Mouse (Mus musculus): ENCODE data around the gene Stat2. TPM values are rescaled to one million over a fixed set of nuclear protein-coding genes. Genes with fewer than 3 reads are reported as not detected.

Stat2 gene
- polyA plus RNA-seq, 1 experiment = 8.1 TPM

GRCm38 (mm10) chr10:128297221-128297620, 26.9 kb downstream of the Stat2 start:
- Histone ChIP-seq H3K4me3 (replicated peaks) (no peak overlapping the region), H3K36me3 (replicated peaks; ENCODE audit: low read length) (peaks cover 15% of the 10 kb centered on the region), H3K9me3 (no peaks in the 10 kb centered on the region), H3K4me1 (peaks cover 31% of the 10 kb centered on the region), H3K27me3 (replicated peaks) (no peaks in the 10 kb centered on the region)
- no peak for TF ChIP-seq FLI1 (IDR thresholded peaks at IDR 0.05; ENCODE audit: low read length)
- no peak for TF ChIP-seq GATA1 (IDR thresholded peaks at IDR 0.05; ENCODE audit: borderline replicate concordance, low read length)

- TF ChIP-seq FLI1 (IDR thresholded peaks at IDR 0.05; ENCODE audit: low read length) (no peak), GATA1 (IDR thresholded peaks at IDR 0.05; ENCODE audit: borderline replicate concordance, low read length) (no peak)
Measured at GRCm38 (mm10) chr10:128297622-128298021, 27.3 kb downstream of the Stat2 start.

GRCm38 (mm10) chr10:128298243-128298642, 27.9 kb downstream of the Stat2 start:
- Histone ChIP-seq H3K4me3 (replicated peaks) (no peak overlapping the region), H3K4me1 (peaks cover 27% of the 10 kb centered on the region), H3K36me3 (replicated peaks; ENCODE audit: low read length) (peaks cover 5% of the 10 kb centered on the region), H3K27me3 (replicated peaks) (no peaks in the 10 kb centered on the region), H3K9me3 (no peaks in the 10 kb centered on the region)
- TF ChIP-seq GATA1 (IDR thresholded peaks at IDR 0.05; ENCODE audit: borderline replicate concordance, low read length) (no peak), FLI1 (IDR thresholded peaks at IDR 0.05; ENCODE audit: low read length) (no peak)

More at GRCm38 (mm10) chr10:128297622-128298021, 27.3 kb downstream of the Stat2 start:
- H3K4me3 ChIP-seq (replicated peaks) = no peak overlapping the region
- H3K9me3 ChIP-seq = no peaks in the 10 kb centered on the region
- no peaks in the 10 kb centered on the region for H3K27me3 ChIP-seq (replicated peaks)
- peaks cover 11% of the 10 kb centered on the region for H3K36me3 ChIP-seq (replicated peaks; ENCODE audit: low read length)
- H3K4me1 ChIP-seq = peaks cover 31% of the 10 kb centered on the region

- Histone ChIP-seq H3K27me3 (replicated peaks) (no peaks in the 10 kb centered on the region), H3K36me3 (replicated peaks; ENCODE audit: low read length) (no peaks in the 10 kb centered on the region), H3K9me3 (no peaks in the 10 kb centered on the region), H3K4me1 (peaks cover 30% of the 10 kb centered on the region), H3K4me3 (replicated peaks) (no peak within 1 kb of the TSS)
- TF ChIP-seq FLI1 (IDR thresholded peaks at IDR 0.05; ENCODE audit: low read length) (no peak), GATA1 (IDR thresholded peaks at IDR 0.05; ENCODE audit: borderline replicate concordance, low read length) (no peak)
Measured at GRCm38 (mm10) chr10:128298702-128299171, 28.4 kb downstream of the Stat2 start, which contains the start of gene Il23a. TSS of gene Il23a (minus strand) at chr10:128298752.

GRCm38 (mm10) chr10:128302357-128302756, 32.0 kb downstream of the Stat2 start:
- no peaks in the 10 kb centered on the region for H3K9me3 ChIP-seq
- H3K4me1 ChIP-seq = peaks cover 49% of the 10 kb centered on the region
- H3K4me3 ChIP-seq (replicated peaks) = peak overlapping the region; percentile 93
- no peaks in the 10 kb centered on the region for H3K27me3 ChIP-seq (replicated peaks)
- no peak for TF ChIP-seq GATA1 (IDR thresholded peaks at IDR 0.05; ENCODE audit: borderline replicate concordance, low read length)
- TF ChIP-seq FLI1 (IDR thresholded peaks at IDR 0.05; ENCODE audit: low read length) = no peak
- peaks cover 21% of the 10 kb centered on the region for H3K36me3 ChIP-seq (replicated peaks; ENCODE audit: low read length)

GRCm38 (mm10) chr10:128302785-128303125, 32.4 kb downstream of the Stat2 start:
- peaks cover 21% of the 10 kb centered on the region for H3K36me3 ChIP-seq (replicated peaks; ENCODE audit: low read length)
- no peaks in the 10 kb centered on the region for H3K27me3 ChIP-seq (replicated peaks)
- H3K4me1 ChIP-seq = peaks cover 47% of the 10 kb centered on the region
- H3K4me3 ChIP-seq (replicated peaks) = peak overlapping the region; percentile 93
- H3K9me3 ChIP-seq = no peaks in the 10 kb centered on the region
- no peak for TF ChIP-seq GATA1 (IDR thresholded peaks at IDR 0.05; ENCODE audit: borderline replicate concordance, low read length)
- TF ChIP-seq FLI1 (IDR thresholded peaks at IDR 0.05; ENCODE audit: low read length) = no peak

- Histone ChIP-seq H3K36me3 (replicated peaks; ENCODE audit: low read length) (peaks cover 27% of the 10 kb centered on the region), H3K4me1 (peaks cover 43% of the 10 kb centered on the region), H3K4me3 (replicated peaks) (peak within 1 kb of the TSS; percentile 93), H3K27me3 (replicated peaks) (no peaks in the 10 kb centered on the region), H3K9me3 (no peaks in the 10 kb centered on the region)
- TF ChIP-seq FLI1 (IDR thresholded peaks at IDR 0.05; ENCODE audit: low read length) = no peak
- TF ChIP-seq GATA1 (IDR thresholded peaks at IDR 0.05; ENCODE audit: borderline replicate concordance, low read length) = no peak
Measured at GRCm38 (mm10) chr10:128303126-128304021, 33.0 kb downstream of the Stat2 start, which contains the start of gene Pan2. TSS of gene Pan2 (plus strand) at chr10:128303335.

- Histone ChIP-seq H3K36me3 (replicated peaks; ENCODE audit: low read length) (peaks cover 89% of the 10 kb centered on the region), H3K4me3 (replicated peaks) (no peak overlapping the region), H3K27me3 (replicated peaks) (no peaks in the 10 kb centered on the region), H3K4me1 (peaks cover 26% of the 10 kb centered on the region), H3K9me3 (no peaks in the 10 kb centered on the region)
- TF ChIP-seq GATA1 (IDR thresholded peaks at IDR 0.05; ENCODE audit: borderline replicate concordance, low read length) = no peak
- TF ChIP-seq FLI1 (IDR thresholded peaks at IDR 0.05; ENCODE audit: low read length) = no peak
Measured at GRCm38 (mm10) chr10:128309654-128310053, 39.3 kb downstream of the Stat2 start.

GRCm38 (mm10) chr10:128310177-128310576, 39.8 kb downstream of the Stat2 start:
- Histone ChIP-seq H3K4me1 (peaks cover 22% of the 10 kb centered on the region), H3K9me3 (no peaks in the 10 kb centered on the region), H3K27me3 (replicated peaks) (no peaks in the 10 kb centered on the region), H3K4me3 (replicated peaks) (no peak overlapping the region), H3K36me3 (replicated peaks; ENCODE audit: low read length) (peaks cover 92% of the 10 kb centered on the region)
- TF ChIP-seq GATA1 (IDR thresholded peaks at IDR 0.05; ENCODE audit: borderline replicate concordance, low read length) = no peak

- peaks cover 92% of the 10 kb centered on the region for H3K36me3 ChIP-seq (replicated peaks; ENCODE audit: low read length)
- TF ChIP-seq GATA1 (IDR thresholded peaks at IDR 0.05; ENCODE audit: borderline replicate concordance, low read length) = no peak
- TF ChIP-seq FLI1 (IDR thresholded peaks at IDR 0.05; ENCODE audit: low read length) = no peak
- H3K4me3 ChIP-seq (replicated peaks) = no peak overlapping the region
Measured at GRCm38 (mm10) chr10:128310902-128311301, 40.5 kb downstream of the Stat2 start.

More at GRCm38 (mm10) chr10:128310902-128311301, 40.5 kb downstream of the Stat2 start:
- H3K4me1 ChIP-seq = peaks cover 22% of the 10 kb centered on the region
- no peaks in the 10 kb centered on the region for H3K27me3 ChIP-seq (replicated peaks)
- H3K9me3 ChIP-seq = no peaks in the 10 kb centered on the region

All from megakaryocyte, embryonic 14.5 days (primary cell).